Mouse (Mus musculus) thymus, adult 2 months (tissue): ENCODE data around the gene Cachd1. TPM values are rescaled to one million over a fixed set of nuclear protein-coding genes. Genes with fewer than 3 reads are reported as not detected.

ENCODE experiments used
- DNase-seq: peaks from one replicate; pipeline ENCODE4 v3.0.0; 2021
- H3K27ac ChIP-seq: fragments of 200-500 bp; 2 replicates; pipeline ENCODE4 v1.5.1; 2012; ENCODE audit warnings: low read length, control low read depth; ENCODE audit not compliant: control insufficient read depth, insufficient read depth
- H3K27me3 ChIP-seq: fragments of 200-500 bp; 2 replicates; pipeline ENCODE4 v1.6.1; 2012; ENCODE audit warnings: mild to moderate bottlenecking, low read length, moderate library complexity, mixed read lengths; ENCODE audit not compliant: control insufficient read depth, insufficient read depth
- H3K36me3 ChIP-seq: fragments of 200-500 bp; 2 replicates; pipeline ENCODE4 v1.6.1; 2012; ENCODE audit warnings: mild to moderate bottlenecking, low read length, moderate library complexity; ENCODE audit not compliant: control insufficient read depth, insufficient read depth
- H3K4me1 ChIP-seq: fragments of 200-500 bp; replicated peaks from 2 replicates; pipeline ENCODE4 v1.6.1; 2012; ENCODE audit warnings: low read length; ENCODE audit not compliant: control insufficient read depth, insufficient read depth
- H3K4me3 ChIP-seq: fragments of 200-500 bp; 2 replicates; pipeline ENCODE4 v1.5.1; 2012; ENCODE audit warnings: mild to moderate bottlenecking, low read length, control low read depth, moderate library complexity; ENCODE audit not compliant: control insufficient read depth, insufficient read depth
- CTCF ChIP-seq: fragments of 200-500 bp; IDR thresholded peaks from 2 replicates; pipeline ENCODE4 v1.5.1; 2012; ENCODE audit warnings: mild to moderate bottlenecking, control low read depth, low read length, moderate library complexity, borderline replicate concordance; ENCODE audit not compliant: control insufficient read depth, poor library complexity, insufficient read depth; ENCODE audit errors: extremely low read depth
- POLR2A ChIP-seq: fragments of 200-500 bp; IDR thresholded peaks from 2 replicates; pipeline ENCODE4 v1.6.1; 2012; ENCODE audit warnings: mild to moderate bottlenecking, low read length, control low read depth, moderate library complexity; ENCODE audit not compliant: control insufficient read depth, poor library complexity, insufficient read depth; ENCODE audit errors: extremely low read depth
- WGBS: fragments of 180-500 bp; shearing (Covaris S2); methylation state at CpG from one replicate; pipeline ENCODE4 v1.1.7; 2018; 5-methylcytosine and 5-hydroxymethylcytosine counted together
- polyA plus RNA-seq: library from polyadenylated mRNA; depleted of rRNA; stranded (reverse); fragments of >200 nt; gene quantifications from 2 replicates; pipeline ENCODE4 v1.2.3, GENCODE M21; 2012

Gene Cachd1
- polyA plus RNA-seq, 1 experiment: 15.9 TPM

DNA sequence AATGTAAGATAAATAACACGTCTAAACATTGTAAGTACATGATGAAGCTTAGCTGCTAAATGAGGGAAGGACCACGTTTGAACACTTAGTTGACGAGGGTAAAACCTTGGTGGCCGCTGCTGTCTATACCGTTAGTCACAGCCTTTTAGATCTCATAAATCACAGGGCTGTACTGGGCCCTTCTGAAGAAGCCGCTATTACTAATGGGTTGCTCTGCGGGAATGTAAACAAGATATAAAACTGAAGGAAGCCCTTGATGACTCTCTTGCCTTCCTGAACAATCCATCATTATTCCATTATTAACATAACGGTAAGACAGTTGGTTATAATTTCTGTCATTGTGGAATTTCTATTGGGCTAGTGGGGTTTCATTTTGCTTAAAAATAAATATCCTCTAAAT is 102.9 kb downstream of the Cachd1 start:
- no peak for TF ChIP-seq POLR2A
- TF ChIP-seq CTCF: no peak
- Histone ChIP-seq H3K4me3 (no peak overlapping the region), H3K4me1 (no peaks in the 10 kb centered on the region), H3K36me3 (no peaks in the 10 kb centered on the region), H3K27ac (no peak overlapping the region), H3K27me3 (no peaks in the 10 kb centered on the region)
- no peak for DNase-seq
- WGBS: 90% methylated on average over 8 of the region's 8 CpGs

DNA sequence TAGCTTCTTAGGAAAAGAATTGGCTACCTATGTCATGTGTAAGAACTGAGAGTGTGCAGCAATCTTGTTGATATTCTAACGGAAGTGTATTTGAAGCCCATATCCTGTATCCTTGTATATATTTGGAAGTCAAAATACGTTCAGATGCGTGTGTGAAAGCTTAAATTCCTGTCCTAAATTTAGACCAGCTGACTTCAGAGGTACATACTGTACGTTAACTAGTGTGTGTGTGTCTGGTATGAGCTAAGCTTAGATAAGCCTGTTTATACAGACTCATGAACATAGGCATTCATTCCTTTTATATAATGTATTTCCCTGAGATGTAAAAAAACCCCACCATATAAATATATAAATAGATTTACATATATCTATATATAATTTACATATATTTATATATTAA is 103.6 kb downstream of the Cachd1 start:
- H3K27ac ChIP-seq: no peak overlapping the region
- H3K4me1 ChIP-seq: no peaks in the 10 kb centered on the region
- H3K27me3 ChIP-seq: no peaks in the 10 kb centered on the region
- DNase-seq: no peak
- 90% methylated on average over 4 of the region's 4 CpGs for whole genome bisulfite sequencing
- no peak overlapping the region for H3K4me3 ChIP-seq
- H3K36me3 ChIP-seq: no peaks in the 10 kb centered on the region
- TF ChIP-seq CTCF (no peak), POLR2A (no peak)

DNA sequence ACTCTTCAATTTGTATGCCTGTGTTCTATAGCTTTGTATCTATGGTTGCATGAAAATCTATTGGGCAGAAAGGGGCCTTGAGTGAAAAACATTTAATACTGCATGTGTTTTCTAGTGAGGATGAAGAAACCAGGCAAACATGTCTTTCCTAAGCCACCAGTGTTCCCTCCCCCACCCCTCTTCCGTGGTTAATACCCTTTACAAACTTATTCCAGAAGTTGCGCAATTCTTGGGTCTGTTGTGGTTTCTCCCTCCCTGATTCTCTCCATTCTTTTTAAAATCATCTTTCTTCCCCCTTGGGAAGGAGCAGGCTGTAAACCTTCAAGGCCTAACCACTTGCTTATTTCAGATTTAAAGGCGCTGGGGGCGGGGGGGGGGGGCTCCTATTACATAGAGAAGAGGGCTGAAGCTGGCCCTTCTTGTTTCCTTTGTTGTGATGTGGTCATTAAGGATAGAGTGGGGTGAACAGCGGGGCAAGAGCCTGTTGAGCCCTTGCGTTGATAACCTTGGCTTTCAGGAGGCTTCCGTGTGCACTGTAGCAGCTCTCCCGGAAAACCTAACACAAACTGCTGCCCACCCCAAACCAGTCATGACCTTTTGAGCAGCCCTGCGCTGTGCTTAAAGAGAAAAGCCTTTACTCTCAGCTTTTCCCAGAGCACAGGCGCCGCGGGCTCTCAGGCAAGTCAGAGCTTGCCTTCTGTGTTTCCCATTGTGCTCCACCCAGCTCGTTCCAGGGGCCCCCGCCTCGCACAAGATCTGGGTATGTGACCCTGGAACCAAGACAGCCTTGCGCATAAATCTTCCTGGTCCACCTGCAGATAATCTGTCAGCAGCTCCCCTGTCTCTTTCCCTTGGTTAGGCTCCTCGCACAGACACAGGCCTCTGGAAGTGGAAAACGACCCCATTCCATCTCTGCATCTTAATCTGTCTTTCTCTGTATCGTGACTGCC is 109.6 kb downstream of the Cachd1 start:
- no peak overlapping the region for H3K4me3 ChIP-seq
- WGBS: 61% methylated on average over 19 of the region's 19 CpGs
- no peak for DNase-seq
- no peaks in the 10 kb centered on the region for H3K36me3 ChIP-seq
- H3K27me3 ChIP-seq: no peaks in the 10 kb centered on the region
- no peak overlapping the region for H3K27ac ChIP-seq
- no peaks in the 10 kb centered on the region; the same call in 1 of the 2 replicates for H3K4me1 ChIP-seq
- TF ChIP-seq POLR2A (no peak), CTCF (no peak)

DNA sequence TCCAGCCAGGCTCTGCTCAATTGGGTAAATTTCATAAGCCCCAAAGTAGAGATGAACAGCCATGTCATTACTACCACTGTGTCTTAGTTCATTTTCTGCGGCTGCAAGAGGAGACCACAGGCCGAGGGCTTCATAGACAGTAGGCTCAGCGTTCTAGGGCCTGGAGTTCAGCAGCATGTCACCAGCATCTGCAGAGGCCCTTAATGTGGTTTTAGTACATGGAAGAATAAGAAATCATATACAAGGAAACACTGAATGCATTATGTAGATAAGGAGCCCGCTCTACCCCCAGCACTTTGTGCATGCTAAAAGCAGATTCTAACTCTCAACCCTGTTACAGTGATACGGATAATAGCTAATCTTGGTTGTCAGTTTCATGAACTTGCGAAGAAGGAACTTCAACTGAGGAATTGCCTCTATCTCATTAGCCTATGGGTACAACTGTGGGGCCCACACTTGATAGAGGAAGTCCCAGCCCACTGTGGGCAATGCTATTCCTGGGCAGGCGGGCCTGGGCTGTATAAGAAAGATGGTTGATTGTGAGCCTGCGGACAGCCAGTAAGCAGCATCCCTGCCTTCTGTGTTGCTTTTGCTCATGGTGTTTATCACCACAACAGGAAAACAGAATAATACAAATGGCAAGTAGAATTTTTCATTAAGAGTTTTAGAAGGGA is 110.4 kb downstream of the Cachd1 start:
- Histone ChIP-seq H3K27ac (no peak overlapping the region), H3K36me3 (no peaks in the 10 kb centered on the region), H3K4me3 (no peak overlapping the region), H3K4me1 (no peaks in the 10 kb centered on the region; the same call in 1 of the 2 replicates), H3K27me3 (no peaks in the 10 kb centered on the region)
- no peak for DNase-seq
- WGBS: 19% methylated on average over 8 of the region's 8 CpGs
- TF ChIP-seq POLR2A (no peak), CTCF (no peak)

DNA sequence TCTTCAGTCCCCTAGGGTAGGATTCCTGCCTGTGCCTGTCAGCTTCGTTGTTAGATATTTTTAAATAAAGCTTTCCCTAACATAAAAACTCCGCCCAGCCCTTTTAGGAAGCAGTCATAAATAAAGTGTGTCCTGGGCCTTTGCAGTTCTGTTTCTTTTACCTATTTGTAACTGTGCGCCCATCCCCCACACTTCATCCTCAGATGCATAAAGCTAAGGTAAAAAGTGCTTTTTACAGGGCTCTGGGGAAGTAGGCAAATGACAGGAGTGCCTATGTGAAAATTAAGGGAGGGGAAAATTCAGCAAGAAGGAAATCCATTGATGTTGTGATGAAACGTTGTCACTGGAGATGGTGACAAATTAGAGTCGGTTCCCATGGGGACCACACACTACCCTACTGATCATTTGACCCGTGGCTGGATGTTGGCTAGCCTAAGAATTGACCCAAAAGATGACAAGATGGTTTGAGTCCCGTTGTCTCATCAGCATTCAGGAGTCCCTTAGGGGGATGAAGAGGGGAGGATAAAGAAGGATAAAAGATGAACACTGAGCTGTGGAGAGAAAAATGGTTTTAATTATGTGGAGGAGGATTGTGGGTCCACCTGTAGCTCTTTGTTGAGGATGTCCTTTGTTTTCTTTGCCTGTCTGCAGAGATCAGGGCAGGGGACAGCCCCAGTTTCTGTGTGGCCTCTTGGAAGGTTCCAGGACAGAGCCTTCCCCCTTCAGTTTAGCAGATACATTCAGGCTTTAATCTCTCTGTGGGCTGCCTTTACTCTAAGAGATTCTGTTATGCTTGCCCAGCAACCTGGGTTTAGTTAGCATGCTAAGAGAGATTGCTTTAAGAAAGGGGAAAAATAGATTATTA is 113.9 kb downstream of the Cachd1 start:
- Histone ChIP-seq H3K27me3 (no peaks in the 10 kb centered on the region), H3K4me3 (no peak overlapping the region), H3K27ac (no peak overlapping the region), H3K4me1 (no peaks in the 10 kb centered on the region; the same call in 1 of the 2 replicates), H3K36me3 (no peaks in the 10 kb centered on the region)
- 62% methylated on average over 7 of the region's 7 CpGs for WGBS
- no peak for DNase-seq
- TF ChIP-seq POLR2A: no peak
- TF ChIP-seq CTCF: no peak

DNA sequence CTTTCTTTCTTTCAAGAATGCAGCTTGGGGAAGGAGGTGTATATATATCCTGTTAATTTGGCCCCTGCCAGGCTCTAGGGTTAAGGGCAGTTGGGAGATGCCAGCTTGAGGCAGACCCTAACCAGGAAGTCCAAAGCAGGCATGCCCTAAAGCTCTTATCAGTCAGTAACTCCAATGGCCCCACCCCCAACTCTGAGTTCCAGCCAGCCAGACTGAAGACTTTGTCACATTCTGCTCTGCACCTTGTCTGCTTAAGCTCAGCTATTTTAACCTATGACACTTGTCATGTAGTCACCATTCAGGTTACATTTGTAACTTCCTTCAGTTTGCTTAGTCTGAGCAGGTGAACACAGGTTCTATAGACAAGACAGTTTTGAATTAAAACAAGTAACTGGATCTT is 117.3 kb downstream of the Cachd1 start:
- no peak for DNase-seq
- H3K27ac ChIP-seq: no peak overlapping the region
- H3K4me1 ChIP-seq: no peaks in the 10 kb centered on the region
- H3K27me3 ChIP-seq: no peaks in the 10 kb centered on the region
- H3K4me3 ChIP-seq: no peak overlapping the region
- no peak for TF ChIP-seq POLR2A
- no peak for TF ChIP-seq CTCF
- H3K36me3 ChIP-seq: no peaks in the 10 kb centered on the region
